Mouse (Mus musculus): ENCODE data around the gene Kctd18.
"Not testable (repeated sequence)": the region's sequence is repeated elsewhere in the genome, so short reads cannot be mapped to it uniquely, and the experiment has no call there.

The Kctd18 gene

GRCm38 (mm10) chr1:58018856-58019255 lies at the start of gene Kctd18:
TSS of gene Kctd18 (minus strand) at chr1:58018956.
- DNase-seq: no peak

- no peak for DNase-seq
Observed at GRCm38 (mm10) chr1:58065606-58066005, 46.9 kb upstream of the Kctd18 start.

GRCm38 (mm10) chr1:58065151-58065550 lies 46.4 kb upstream of the Kctd18 start:
- peak; percentile 12 for DNase-seq

- DNase-seq: no peak
Observed at GRCm38 (mm10) chr1:58062131-58062530, 43.4 kb upstream of the Kctd18 start.

GRCm38 (mm10) chr1:58058846-58059245 lies 40.1 kb upstream of the Kctd18 start:
- no peak for DNase-seq

GRCm38 (mm10) chr1:58056939-58057338 lies 38.2 kb upstream of the Kctd18 start:
- DNase-seq: no peak

GRCm38 (mm10) chr1:58056074-58056807 lies 37.5 kb upstream of the Kctd18 start:
- DNase-seq: no peak

GRCm38 (mm10) chr1:58055598-58055997 lies 36.8 kb upstream of the Kctd18 start:
- DNase-seq: no peak

- DNase-seq: no peak
Observed at GRCm38 (mm10) chr1:58049126-58049525, 30.4 kb upstream of the Kctd18 start.

- DNase-seq: no peak
Observed at GRCm38 (mm10) chr1:58046721-58047290, 28.1 kb upstream of the Kctd18 start.

- no peak for DNase-seq
Observed at GRCm38 (mm10) chr1:58045546-58045945, 26.8 kb upstream of the Kctd18 start.

- no peak for DNase-seq
Observed at GRCm38 (mm10) chr1:58045076-58045475, 26.3 kb upstream of the Kctd18 start.

GRCm38 (mm10) chr1:58037306-58037705 lies 18.6 kb upstream of the Kctd18 start:
- not testable (repeated sequence) for DNase-seq

GRCm38 (mm10) chr1:58031160-58031769 lies 12.5 kb upstream of the Kctd18 start:
- peak; percentile 49 for DNase-seq

- peak; percentile 23 for DNase-seq
Observed at GRCm38 (mm10) chr1:58030156-58030871, 11.6 kb upstream of the Kctd18 start.

GRCm38 (mm10) chr1:58029636-58030117 lies 10.9 kb upstream of the Kctd18 start, which contains the start of gene Aox1:
TSS of gene Aox1 (plus strand) at chr1:58029931.
- peak; percentile 29 for DNase-seq

- no peak for DNase-seq
Observed at GRCm38 (mm10) chr1:58027707-58028106, 9.0 kb upstream of the Kctd18 start.

- DNase-seq: not testable (repeated sequence)
Observed at GRCm38 (mm10) chr1:58006388-58006787, 12.4 kb downstream of the Kctd18 start.

- DNase-seq: no peak
Observed at GRCm38 (mm10) chr1:57998146-57998545, 20.6 kb downstream of the Kctd18 start.

- DNase-seq: no peak
Observed at GRCm38 (mm10) chr1:57996133-57996615, 22.6 kb downstream of the Kctd18 start.

- peak; percentile 93 for DNase-seq
Observed at GRCm38 (mm10) chr1:57995432-57996132, 23.2 kb downstream of the Kctd18 start, which contains the start of gene Sgo2a. TSS of gene Sgo2a (plus strand) at chr1:57995971.

- DNase-seq: no peak
Observed at GRCm38 (mm10) chr1:57991277-57991676, 27.5 kb downstream of the Kctd18 start.

Data from kidney, postnatal 14 days (tissue).